Mouse (Mus musculus) cerebellum, postnatal 36 days (tissue): ENCODE data around the gene Cherp.

Source experiments
- DNase-seq, 2 experiments: peaks; one replicate each; pipeline ENCODE4 v3.0.0; 2021 to 2022; ENCODE audit warnings: mixed read lengths in 2 of 2

Cherp gene

DNA sequence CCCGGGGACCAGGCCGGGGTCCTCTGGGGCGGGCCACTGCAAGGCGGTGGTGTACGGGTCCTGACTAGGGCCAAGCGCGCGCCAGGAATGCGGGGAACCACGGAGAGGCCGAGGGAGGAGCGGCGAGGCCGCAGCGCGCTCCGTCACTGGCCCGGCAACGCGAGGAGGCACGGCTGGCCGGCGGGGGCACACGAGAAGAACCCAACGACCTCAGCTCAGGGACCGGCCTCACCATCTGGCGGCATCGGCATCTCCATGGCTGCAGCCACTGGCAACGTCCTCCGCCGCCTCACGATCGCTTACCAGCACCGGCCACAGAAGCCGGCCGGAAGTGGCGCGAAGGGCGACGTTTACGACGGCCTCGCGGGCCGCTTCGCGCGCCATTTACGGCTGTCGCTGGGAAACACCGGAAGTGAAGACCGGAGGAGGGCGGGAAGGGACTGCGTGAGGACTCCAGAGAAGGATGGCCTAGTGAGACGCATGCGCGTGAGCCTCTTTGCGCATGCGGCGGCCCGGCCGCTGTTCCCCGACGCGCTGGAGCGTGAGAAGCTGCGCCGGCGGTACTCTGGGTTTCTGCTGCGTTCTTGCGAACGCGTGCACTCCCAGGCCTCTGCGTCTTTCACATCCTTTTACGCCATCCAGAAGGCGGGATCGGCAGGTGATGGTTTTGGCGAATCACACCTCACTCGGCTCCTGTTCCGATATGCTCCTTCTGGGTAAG, at the start of gene Cherp:
Gene Cherp, minus strand, starts transcription at position 401 of the 721 bp plus-strand sequence.
- DNase-seq, result peak; percentile 96 to 98

DNA sequence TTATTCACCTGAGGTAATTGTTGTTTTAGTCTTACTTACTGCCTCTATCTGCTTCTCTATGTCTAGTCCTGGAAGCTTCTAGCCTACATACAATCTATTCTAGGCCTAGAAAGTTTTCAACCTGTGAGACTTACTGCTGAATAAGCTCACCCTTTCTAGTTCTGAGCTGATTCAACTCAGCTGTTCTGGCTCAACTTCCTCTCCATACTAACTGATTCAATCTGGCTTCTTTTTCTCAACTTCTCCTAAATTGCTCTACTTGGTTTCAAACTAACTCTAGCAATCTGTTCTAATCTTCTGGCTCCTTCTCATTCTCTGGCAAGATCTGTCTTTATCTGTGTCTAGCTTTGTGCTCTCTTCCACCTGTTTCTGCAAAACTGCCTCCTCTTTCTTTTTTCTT, 46.9 kb upstream of the Cherp start:
- DNase-seq, result no peak

DNA sequence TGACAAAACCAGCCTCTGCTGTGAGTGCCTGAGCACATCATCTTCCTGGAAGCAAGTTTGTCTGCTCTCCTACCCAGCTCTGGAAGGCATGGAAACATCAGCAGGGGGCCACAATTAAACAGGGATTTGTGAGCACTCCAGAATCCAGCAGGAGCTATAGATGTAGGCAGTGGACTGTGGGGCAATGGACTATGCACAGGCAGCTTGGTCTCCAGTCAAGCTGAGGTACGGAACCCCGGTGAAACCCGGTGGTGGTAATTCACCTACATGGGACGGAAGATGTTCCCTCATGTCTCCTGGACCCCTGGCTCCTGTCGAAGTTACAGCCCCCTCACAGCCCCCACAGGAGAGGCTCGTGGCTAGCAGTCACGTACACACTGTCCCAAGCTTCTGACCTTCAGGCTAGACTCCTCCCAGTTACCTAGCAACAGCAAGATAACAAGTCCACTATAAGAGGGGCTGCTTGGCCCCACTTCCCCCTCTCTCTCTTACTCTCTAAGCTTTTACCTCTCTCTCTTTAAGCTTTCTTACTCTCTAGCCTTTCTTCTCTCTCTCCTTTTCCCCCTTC, 42.5 kb upstream of the Cherp start:
- DNase-seq, result no peak

DNA sequence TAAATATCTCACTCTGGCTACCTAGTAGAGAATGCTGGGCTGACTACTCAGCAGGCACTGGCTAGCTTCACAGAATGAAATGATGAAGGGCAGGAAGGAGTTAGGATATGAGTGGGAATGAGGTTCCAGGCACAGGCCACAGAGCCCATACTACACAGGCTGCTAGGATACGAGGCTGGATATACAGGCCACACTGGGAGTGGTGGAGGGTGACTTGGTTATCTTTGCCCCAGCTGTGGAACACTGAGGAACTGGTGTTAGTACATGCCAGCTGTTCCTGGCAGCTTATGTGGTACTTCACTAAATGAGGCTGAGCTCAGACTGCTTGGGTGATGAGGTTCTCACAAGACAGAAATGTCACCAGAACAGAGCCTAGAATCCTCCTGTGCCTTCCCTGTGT, 38.1 kb upstream of the Cherp start:
- DNase-seq, result no peak

DNA sequence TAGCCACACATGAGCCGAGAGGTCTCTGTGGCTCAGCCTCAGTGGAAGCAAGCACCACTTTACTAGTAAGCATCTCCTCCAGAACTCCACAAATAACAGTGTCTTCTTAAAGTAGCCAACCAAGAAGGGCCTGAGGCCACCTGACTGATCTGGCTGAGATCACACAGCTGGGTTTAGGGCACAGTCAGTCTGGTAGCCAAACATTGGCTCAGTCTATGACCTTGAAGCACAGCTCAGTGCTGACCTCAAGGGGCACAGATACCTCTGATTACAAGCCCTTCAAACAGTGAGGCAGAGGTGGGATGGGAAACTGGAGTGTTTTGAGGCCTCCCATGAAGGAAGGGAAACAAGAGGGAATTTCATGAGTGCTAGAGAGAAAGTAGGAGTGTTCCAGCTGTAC, 37.6 kb upstream of the Cherp start:
- DNase-seq, result no peak

DNA sequence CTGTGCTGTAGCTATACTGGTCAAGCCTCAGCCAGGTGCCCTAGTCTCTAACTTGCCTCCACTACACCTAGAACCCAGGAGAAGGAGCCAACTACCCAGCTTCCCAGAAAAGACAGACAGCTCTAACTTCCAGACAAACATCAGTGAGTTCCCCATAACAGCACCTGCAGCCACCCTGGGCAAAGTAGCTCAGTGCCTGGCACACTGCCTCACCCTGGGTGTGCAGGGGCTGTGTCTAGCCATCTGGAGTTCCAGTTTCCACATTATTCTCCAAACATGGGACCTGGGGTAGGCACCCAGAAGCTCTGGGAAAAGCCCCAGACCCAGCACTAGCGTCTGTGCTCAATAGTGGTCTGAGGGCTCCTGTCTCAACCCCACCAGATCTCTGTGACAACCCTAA, 32.5 kb upstream of the Cherp start:
- no peak for DNase-seq

DNA sequence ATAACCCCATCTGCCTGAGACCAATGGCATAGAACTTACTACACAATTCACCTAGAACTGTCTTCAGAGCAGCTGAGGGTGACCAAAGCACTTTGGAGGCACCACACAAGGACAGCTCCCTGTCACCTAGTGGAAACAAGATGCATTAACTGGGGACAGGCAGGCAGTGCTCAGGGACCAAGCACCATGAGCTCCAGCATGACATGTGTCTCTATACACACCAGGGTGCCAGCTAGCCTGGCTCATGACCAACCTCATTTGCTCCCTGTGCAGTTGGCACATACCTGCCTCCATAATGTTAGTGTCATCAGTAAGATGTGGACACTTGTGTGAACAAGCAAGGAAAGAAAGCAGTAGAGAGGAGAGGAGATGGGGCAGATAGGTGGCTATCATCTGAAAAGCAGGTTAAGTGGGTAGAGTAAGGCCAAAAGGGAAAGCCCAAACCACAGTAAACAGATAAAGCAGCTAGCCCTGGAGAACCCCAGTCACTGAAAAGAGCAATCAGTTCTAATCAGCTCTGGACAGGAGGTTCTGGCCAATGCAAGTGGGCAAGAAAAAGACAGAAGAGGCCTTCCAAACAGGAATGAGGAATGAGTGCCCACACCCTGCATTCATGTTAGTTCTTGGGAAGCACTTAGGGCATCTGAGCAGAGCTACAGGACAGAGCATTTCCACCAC, 29.8 kb upstream of the Cherp start:
- peak; percentile 68 to 70 for DNase-seq

DNA sequence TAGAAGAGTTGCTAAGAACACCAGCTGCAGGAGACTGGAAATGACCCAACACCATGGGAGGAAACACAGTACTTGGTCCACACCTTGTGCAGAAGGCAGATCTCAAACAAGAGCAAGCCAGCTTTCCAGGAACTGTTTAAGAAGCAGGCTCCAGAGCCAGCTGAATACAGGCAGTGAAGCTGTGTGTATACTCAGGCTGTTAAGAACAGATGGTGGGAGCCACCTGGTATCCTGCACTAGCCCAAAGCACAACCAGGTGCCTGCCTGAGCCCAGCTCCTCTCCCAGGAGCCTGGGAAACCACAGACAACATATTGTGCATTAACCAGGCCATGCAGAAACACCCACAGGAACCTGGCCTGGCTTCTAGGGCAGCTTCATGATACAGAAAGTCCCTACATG, 29.1 kb upstream of the Cherp start:
- DNase-seq, result peak; percentile 83

DNA sequence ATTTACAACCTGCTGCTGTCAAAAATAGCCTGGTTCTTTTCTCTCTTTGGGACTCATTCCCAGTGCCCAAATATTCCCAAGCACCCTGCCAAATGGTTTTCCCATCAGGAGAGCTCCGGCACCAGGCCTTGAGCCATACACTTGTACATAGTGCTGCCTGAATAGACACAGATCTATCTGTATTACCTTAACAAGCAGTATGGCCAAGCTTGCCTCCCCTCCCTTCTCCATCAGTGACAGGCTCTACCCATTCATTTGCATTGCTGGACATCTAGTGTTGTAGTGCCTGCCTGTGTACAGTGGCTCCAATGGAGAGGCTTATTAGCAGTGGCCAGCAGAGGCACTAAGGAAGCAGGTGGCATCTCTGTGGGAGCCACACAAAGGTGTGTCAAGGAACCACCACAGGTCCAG, 25.5 kb upstream of the Cherp start:
- peak; percentile 83 to 88 for DNase-seq

DNA sequence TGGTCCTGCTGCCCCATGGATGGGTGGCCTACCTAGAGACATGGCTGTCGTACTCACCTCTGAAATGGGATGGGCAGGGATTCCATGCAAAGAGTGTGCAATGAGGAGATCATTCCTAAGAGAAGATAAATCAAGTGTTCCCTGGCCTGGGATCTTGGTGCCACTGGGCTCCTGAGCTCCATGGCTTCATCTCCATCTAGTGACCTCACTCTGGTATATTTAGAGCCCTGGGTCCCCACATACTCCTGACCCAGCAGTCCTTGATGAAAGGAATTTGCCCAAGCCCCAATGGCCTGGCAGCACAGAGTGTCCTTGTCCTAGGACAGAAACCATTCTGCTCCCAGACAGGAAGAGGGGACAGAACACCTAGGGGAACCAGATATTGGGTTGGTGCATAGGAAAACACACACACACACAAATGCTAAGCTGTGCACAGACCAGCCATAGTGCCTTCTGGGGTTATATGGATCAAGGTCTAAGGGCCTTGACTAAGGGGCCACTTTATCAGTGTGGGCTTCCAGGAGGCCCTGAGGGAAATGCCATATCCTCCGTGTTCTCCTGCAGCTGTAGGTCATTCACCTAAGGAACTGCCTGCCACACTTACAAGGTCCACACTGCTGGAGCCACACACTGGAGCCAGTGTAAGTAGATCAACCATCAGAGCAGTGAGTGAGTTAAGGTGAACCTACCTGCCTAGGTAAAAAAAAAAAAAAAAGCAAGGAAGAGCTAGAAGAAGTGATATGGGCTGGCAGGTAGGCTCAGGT, 24.7 kb upstream of the Cherp start:
- no peak for DNase-seq

DNA sequence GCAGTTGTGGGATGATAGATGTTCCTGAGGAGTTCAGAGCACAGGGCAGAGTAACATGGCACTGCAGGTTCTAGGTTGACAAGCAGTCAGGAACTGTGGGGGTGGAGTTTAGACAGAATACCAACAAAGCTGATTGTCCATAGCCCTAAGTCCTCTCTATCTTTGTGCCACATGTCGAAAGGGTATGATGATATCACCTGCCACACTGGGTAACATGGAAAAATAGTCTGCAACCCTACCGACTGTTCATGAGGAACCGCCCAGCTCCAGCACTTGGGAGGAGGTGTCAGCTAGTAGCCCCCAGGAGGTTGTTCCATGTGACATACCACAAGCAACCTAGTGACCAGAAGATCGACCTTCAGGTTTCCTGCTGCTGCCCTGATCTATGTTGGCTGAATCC, 23.5 kb upstream of the Cherp start:
- DNase-seq, result no peak

DNA sequence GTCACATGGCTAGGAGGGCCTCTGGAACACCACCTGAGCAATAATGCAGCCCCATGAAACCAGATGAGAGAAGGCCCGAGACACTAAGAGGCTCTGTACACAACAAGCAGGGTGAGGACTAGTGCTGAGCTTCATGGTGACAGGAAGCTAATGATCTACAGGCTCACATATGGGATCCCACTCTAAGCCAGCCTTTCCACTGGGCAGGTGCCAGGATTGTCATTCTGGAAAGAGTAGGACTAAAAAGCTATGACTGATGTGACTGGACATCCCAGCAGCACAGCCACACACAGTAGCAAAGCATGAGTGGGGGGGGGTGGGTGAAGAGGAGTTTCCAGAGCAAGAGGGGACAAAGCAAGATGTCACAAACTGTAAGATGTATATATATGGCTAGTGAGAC, 22.9 kb upstream of the Cherp start:
- DNase-seq, result no peak

DNA sequence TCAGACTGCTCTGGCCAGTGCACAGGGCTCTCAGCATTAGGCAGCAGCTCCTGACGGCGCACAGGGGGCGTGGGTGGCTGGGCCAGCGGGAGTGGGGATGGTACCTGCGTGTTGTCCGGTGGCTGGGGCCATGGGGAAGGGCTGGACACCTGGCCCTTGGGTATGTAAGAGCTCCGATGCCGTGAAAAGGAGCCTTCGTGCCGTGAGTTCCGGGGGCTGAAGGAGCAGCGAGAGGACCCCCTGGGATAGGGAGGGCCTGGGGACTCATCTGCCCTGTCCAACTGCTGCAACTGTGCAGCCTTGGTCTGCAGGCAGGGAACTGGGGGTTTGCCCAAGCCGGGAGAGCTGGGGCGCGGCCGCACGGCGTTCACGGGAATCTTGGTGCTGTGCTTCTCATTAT, 21.2 kb upstream of the Cherp start:
- DNase-seq, result no peak

DNA sequence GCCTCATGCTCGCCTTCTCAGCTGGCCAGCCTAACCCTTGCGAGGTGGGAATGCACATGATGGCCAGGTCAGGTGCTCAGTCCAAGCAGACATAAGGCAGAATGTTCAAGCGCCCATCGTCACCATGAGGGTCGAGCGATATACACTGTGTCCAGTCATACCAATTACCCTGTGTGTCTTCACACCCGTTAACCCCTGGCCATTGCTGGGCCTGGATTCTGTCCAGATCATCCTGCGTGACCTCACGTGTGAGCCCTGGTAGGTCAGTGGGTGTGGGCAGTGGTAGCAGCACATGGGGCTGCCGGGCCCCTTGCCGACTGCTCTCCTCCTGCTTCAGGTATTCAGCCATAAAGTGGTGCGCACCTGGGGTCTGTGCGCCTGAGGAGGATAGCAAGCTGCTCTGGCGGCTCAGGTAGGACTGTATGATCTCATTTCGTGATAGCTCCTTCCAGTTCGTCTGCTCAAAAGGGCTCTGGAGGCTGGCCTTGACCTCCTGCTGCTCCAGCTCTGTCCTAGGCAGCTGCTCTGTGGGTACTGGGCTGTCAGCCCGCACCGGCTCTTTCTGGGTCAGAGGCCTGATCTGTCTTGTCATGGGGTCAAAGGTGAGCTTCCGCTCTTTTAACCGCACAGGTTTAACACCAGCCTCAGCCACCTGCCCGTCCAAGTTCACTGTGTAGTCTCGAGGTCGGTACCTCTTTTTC, 20.5 kb upstream of the Cherp start:
- DNase-seq, result peak in 1 of 2 experiments; percentile 25

DNA sequence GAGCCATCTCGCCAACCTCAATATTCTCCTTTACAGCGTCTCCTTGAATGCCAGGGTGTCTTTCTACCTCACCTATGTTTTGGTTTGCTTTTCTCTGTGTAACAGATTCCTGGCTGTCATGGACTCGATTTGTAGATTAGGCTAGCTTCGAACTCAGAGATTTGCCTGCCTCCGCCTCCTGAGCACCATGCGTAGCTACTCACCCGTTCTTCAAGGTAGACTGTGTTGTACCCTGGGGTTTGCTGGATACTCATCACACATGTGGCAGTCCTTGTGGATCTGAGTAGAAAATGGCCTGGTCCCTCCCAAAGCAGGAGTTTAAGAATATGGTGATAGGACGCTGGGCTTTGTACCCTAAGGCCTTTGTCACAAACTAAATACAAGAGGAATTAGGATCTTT, 18.4 kb upstream of the Cherp start:
- no peak for DNase-seq

DNA sequence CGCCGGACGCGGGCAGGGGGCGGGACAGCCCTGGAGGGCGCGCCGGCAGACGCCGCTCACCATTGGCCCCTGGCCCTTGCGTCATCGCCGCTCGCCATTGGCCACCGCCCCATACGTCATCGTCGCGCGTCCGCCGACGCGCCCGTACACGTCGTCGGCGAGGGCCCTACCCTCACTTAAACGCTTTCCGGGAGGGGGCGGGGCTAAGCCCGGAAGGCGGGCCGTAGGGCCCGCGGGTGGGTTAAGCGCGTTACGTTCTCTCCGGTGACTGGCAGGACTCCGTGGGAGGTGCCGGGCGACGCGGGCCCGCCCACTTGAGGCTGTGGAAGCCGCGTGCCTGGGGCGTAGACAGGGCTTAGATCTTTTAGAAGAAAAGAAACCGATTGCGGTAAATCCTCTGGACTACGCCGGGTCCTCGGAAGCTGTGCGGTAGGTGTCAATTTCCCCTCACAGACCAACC, 17.6 kb upstream of the Cherp start:
- DNase-seq, result peak; percentile 98 to 100

DNA sequence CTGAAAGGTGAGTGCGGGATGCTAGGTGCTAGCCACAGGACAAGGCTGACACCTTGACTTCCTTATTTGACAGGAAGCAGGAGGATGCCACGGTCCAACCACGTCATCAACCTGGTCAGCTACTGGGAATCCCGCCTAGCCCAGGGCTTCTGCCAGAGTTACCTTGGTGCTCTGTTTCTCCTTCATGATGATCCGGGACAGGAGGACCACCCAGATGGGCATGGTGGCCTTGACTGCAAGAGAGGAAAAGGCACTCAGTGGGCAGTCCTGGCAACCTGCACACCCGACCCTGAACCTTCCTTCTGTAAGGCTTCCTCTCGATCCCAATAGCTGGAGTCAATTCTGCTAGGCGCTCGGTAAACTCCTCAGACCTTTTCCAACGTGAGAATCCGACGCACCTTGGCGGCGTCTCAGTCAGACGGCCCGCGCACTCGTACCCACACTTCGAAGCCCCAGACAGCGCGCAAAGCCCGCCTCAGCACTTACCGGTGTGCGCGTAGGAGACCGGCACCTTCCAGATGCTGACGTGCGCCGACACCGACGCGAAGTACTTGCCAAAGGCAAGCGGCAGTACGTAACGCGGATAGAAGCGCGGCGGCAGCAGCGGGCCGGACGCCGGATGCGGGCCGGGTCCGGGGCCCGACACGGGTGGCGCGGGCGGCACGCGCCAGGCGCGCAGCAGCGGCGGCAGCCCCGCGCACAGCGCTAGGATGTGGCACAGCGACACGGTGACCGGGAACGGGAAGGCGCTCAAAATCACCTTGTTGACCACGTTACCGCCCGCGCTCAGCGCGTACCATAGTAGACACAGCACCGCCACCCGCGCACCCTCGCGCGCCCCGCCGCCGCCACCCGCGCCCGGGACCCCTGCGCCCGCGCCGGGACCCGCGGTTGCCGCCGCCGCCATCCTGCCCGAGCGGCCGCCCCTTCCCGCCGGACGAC, 16.9 kb upstream of the Cherp start, which contains the start of gene Slc35e1:
Gene Slc35e1, minus strand, starts transcription at position 935 of the 942 bp plus-strand sequence.
- DNase-seq, result peak in 1 of 2 experiments; percentile 27

DNA sequence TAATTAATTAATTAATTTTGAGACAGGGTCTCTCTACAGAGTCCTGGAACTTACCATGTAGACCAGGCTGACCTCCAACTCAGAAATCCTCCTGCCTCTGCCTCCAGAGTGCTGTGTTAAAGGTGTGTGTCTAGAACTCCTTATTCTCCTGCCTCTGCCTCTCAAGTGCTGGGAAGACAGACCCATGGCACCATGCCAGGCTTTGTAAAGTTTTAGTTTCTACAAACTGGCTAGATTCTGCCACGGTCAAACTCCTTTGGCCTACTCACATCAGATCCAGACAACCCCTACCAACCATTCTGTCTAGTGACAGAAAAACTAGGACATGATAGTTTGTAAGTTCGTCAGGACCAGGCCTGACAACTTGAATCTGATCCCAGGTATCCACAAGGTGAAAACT, 16.0 kb upstream of the Cherp start:
- no peak for DNase-seq

DNA sequence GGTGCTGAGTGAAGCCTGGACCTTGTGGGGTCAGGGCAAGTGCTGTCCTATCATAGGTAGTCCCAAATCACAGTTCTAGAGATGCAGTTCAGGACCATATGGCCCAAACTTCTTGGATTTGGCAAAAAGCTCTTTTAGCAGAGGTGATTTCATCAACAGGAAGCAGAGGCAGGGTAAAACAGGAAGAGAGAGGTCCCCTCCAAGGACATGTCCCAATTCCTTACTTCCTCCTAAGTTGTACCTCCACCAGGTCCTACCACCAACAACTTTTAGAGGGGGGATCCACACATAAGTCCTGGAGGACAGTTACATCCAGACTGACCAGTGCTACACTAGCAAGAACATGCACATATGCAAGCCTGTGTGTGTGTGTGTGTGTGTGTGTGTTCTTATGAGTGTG, 12.0 kb upstream of the Cherp start:
- no peak for DNase-seq

DNA sequence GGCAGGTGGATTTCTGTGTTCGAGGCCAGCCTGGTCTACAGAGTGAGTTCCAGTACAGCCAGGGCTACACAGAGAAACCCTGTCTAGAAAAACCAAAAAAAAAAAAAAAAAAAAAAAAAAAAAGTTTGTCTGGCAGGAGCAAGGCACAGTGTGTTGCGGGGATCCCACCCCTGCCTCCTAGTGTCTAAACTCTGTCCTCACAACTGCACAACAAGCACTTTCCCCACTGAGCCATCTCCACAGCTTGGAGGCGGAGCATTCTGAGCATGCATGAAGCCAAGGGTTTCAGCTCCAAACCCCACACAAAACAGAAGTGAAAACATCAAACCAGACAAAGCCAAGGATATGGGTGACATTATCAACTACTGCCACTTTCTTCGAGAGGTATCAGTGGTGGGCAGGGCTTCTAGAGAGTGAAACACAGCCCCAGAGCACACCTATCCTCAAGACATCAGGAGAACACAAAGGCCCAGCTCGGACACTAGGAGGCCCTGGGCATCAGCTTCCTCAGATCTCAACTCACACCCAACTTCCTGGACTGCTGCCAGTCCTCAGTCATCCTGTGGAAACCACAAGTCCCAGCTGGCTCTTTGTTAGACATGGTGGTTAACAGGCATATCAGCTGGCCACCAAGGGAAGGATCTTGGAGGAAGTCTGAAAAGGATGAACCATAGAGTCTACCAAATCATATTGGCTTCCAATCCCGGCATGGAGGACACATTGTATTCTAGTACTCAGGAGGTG, 10.6 kb upstream of the Cherp start:
- DNase-seq, result no peak

DNA sequence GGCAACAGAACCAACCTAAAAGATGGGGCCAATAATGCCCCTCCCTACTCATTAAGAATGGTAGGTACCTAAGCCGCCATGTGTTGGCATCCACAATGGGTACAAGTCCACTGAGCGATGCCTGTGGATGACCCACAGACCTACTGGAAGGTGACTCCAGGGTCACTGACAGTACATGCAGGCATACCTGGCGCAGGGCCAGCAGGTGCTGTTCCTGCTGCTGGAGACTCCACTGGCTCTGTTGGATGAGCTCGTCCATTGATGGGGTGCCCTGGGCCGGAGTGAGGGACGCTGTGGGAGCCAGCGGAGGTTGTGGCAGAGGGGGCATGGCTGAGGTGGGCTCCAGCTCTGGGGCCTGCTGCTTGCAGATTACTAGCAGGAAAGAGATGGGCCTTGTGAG, 4.3 kb downstream of the Cherp start:
- DNase-seq, result peak; percentile 22 to 27
